Mouse (Mus musculus) T-helper 17 cell (primary cell): ENCODE results near the gene Siae.

Experiments
- in situ Hi-C, 2 experiments: fragments of 300-600 bp; cut with MboI, MseI; formaldehyde crosslinking; loops; 1 replicate in 1 of 2; 2 replicates in 1 of 2; pipeline ENCODE4 v1.15.1; 2025; ENCODE audit warnings: high pct_unique_total_duplicates in 2 of 2

Siae gene

DNA sequence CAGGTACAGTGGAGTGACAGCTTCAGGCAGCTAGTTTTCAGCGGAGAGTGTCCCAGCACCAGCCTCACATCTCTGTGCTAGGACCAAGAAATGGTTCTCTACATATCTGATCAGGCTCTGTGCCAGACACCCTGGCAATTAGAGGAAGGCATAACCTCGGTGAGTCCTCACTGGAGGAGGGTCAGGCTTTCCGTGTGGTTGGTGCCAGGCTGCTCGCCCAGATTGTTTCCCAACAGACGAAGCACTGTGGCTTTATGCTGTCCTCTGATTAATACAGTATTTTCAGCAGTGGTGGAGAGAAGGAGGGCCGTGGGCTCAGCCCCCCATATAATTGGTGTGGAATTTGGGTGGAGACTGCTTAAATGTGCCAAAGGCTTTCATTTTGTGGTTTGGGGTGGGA is 113.6 kb downstream of the Siae start, which contains the start of gene Panx3:
Gene Panx3 (minus strand): TSS at position 121 of the 400 bp plus-strand sequence.
- in situ Hi-C loops, result no loop called here

DNA sequence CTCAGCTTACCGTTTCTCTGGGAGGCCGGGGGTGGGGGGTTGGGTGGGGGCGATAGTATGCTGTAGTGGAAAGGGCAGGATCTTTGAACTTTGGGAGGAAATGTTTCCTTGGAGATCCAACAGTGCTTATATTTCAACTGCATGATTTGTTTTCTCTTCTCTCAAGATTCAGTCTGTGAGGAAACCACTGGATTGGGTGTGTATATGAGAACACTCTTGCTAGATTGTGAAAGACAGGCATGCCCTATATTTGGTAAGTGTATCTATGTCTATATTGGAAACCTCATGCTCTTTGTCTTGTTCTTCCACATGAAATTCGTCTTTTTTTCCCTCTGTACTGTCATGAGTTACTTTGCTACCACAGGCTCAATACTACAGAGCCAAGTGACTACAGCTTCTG is 114.2 kb downstream of the Siae start:
- in situ Hi-C loops, result no loop called here

DNA sequence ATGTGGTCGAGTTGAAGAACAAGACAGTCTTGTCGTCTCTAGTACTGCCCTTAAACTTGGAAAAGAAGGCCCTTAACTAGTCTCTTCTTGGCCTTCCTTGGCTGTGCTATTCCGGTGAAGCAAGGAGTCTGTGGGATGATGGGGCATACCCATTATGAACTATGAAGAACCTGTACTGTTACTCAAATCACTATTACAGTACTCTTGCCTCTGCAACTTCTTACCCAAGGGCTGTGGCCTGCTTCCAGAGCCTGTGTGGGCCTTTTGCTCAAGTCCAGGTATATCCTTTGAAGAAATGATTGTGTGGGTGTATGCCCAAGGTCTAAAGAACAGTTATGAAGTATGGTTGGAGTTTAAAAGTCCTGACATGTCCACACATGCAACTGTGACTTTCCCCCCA is 114.8 kb downstream of the Siae start:
- in situ Hi-C loops, result no loop called here

DNA sequence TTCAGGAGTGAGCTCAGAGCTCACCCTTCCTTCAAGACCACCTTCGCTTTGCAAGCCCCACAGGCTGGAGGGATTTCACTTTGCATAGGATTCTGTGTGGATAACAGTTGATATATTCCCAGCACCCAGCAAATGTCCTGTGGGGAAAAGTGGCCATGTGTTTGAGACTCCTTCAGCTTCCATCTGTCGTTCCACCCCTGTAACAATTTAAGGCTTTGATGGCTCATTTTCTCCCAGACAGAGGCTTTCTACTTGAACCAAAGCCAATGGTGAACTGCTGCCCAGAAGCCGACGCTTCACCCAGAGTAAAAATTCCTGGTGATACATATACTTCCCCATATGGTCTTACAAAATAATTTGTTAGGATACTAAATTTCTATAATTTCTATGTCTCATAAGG is 119.8 kb downstream of the Siae start:
- in situ Hi-C loops, result no loop called here

DNA sequence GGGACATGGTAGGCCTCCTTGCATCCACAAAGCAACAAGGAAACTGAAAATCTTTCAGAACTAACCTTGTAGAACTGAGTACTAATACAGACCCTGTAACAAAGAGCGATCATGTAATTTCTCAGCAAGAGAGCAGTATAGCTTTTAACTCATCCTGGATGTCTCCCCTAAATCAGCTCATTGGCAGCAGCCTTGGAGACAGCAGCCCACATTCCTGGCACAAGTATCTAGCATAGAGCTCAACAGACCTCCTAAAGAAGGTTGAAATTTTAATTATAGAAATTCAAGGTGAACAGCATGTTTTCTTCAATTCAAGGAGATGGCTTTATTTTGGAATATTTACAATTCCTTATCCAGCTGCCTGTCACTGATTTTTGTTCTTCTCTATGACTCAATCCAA is 125.6 kb downstream of the Siae start:
- in situ Hi-C loops, result no loop called here

DNA sequence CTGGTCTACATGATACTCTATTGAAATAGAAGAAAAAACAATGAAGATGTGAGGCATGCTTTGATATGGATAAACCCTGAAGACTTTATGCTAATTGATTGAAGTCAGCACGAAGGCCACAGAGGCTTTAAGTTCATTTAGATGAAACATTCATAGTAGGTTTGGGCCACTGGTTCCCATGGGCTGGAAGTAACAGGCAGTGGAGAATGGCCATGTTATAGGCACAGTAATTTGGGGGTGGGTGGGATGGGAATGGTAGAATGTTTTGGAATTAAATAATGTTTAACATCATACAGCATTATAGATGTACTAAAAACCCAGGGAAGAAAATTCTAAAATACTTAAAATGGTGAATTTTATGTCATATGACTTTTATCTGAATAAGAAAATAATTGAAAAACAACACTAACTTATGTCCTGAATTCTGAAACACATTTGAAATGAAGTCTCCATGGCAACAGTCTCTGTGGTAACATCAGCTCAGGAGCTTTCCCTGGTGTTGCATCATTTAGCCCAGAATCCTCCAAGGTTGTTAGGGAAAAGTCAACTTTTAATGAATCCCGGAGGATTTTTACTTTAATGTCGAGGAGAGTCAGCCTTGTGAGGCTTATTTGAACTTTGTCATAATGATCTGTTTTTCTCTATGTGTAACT is 131.9 kb downstream of the Siae start:
- in situ Hi-C loops, result no loop called here

DNA sequence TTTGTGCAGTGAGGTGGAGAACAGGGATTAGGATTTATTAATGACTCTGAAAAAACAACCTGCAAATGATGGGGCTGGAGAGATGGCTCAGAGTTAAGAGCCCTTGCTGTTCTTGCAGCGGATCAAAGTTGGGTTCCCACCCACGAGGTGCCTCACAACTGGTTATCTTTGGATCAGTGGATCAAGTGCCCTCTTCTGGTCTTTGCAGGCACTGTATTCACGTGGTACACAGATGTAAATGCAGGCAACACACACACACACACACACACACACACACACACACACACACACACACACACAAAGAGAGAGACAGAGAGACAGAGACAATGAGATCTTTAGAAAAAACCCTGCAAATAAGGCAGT is 132.4 kb downstream of the Siae start:
- in situ Hi-C loops, result no loop called here

DNA sequence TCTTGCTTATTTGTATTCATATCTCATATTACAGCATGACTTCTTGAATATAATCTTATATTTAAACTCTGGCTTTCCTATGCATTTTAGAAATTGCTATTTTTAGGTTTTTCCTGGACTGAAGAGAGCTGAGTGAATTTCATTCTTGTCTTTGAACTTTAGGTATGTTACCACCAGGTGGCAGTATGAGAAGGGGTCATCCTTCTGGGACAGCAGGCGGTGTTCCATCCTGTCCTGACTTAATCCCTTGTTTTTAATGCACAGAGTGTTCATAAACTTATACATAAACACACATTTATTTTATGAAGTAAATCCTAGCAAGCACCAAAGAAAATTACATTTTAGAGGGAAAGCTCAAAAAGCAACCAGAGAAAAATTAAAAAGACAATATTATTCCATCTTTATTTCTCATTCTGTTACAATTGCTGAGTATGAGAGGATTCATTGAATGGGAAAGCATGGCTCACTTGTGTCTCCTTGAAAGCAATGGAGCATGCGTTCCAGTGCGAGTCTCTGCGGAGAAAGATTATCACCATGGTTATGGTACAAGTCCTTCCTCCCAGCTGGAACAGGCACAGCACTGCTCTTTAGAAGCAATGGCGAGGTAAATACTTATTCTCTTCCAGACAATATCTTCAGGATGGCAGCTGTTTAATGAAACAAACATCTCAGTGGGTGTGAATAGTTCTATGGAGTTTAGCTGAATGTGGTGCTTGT is 134.6 kb downstream of the Siae start:
- in situ Hi-C loops, result loop anchor here (5.0 kb wide), 2 partner anchors 242 to 247 kb away; no protein-coding TSS in a partner anchor
